Mouse (Mus musculus) midbrain, postnatal 0 days (tissue): ENCODE data around the gene Zfp385b. TPM values are rescaled to one million over a fixed set of nuclear protein-coding genes. Genes with fewer than 3 reads are reported as not detected.

Experiments
- ATAC-seq: fragments of 200-750 bp; cut with Nextera tagmentation; 2 replicates; pipeline ENCODE4 v1.8.0; 2017; ENCODE audit warnings: moderate number of reproducible peaks, mild to moderate bottlenecking, moderate TSS enrichment, moderate library complexity; ENCODE audit not compliant: low FRiP score
- DNase-seq: peaks from one replicate; pipeline ENCODE4 v3.0.0-alpha.2; 2015; ENCODE audit warnings: low spot score
- H3K27ac ChIP-seq: fragments of 300-500 bp; sonication (generic); 2 replicates; pipeline ENCODE4 v1.5.1; 2014; ENCODE audit warnings: low read depth, mild to moderate bottlenecking, low read length, mixed read lengths
- H3K27me3 ChIP-seq: fragments of 300-500 bp; sonication (generic); 2 replicates; pipeline ENCODE4 v1.6.1; 2014; ENCODE audit warnings: low read length, control low read depth, mixed read lengths; ENCODE audit not compliant: insufficient read depth
- H3K36me3 ChIP-seq: fragments of 300-500 bp; sonication (generic); 2 replicates; pipeline ENCODE4 v1.6.1; 2014; ENCODE audit warnings: low read length, control low read depth, mixed read lengths; ENCODE audit not compliant: insufficient read depth
- H3K4me1 ChIP-seq: fragments of 300-500 bp; sonication (generic); 2 replicates; pipeline ENCODE4 v1.6.1; 2014; ENCODE audit warnings: mild to moderate bottlenecking, control low read depth, antibody characterized with exemption, low read length, mixed read lengths; ENCODE audit not compliant: insufficient read depth
- H3K4me2 ChIP-seq: fragments of 300-500 bp; sonication (generic); 2 replicates; pipeline ENCODE4 v1.6.1; 2014; ENCODE audit warnings: low read depth, mild to moderate bottlenecking, low read length, mixed read lengths; ENCODE audit not compliant: poor library complexity, severe bottlenecking
- H3K4me3 ChIP-seq: fragments of 300-500 bp; sonication (generic); 2 replicates; pipeline ENCODE4 v1.5.1; 2014; ENCODE audit warnings: low read depth, mild to moderate bottlenecking, low read length, moderate library complexity
- H3K9ac ChIP-seq: fragments of 300-500 bp; sonication (generic); replicated peaks from 2 replicates; pipeline ENCODE4 v1.6.1; 2014; ENCODE audit warnings: mild to moderate bottlenecking, low read length, moderate library complexity, mixed read lengths; ENCODE audit not compliant: poor library complexity, severe bottlenecking
- H3K9me3 ChIP-seq: fragments of 300-500 bp; sonication (generic); 2 replicates; pipeline ENCODE4 v1.6.1; 2016; ENCODE audit warnings: low read length, control low read depth
- CTCF ChIP-seq: IDR thresholded peaks from 2 replicates; pipeline ENCODE4 v1.5.1; 2016; ENCODE audit warnings: antibody characterized with exemption, mild to moderate bottlenecking
- WGBS: fragments of 180-500 bp; shearing (Covaris S2); extraction: QIAGEN DNeasy Blood & Tissue Kit; methylation state at CpG from one replicate; pipeline ENCODE4 v1.1.7; 2014; 5-methylcytosine and 5-hydroxymethylcytosine counted together
- polyA plus RNA-seq: library from polyadenylated mRNA; unstranded; fragments of >200 nt; fragmentation: Nextera tagmentation; extraction: Ambion mirVana; gene quantifications from 2 replicates; pipeline ENCODE4 v1.2.1, GENCODE M21; 2015
- total RNA-seq: library from RNA; depleted of rRNA; stranded (reverse); fragments of >200 nt; gene quantifications from 2 replicates; pipeline ENCODE4 v1.2.3, GENCODE M21; 2014

Gene Zfp385b
- total and polyA plus RNA-seq, 2 experiments from 2014 or later: 11.8 to 16.6 TPM

- Histone ChIP-seq H3K4me2 (no peak overlapping the region), H3K27ac (no peak overlapping the region), H3K4me1 (no peaks in the 10 kb centered on the region), H3K4me3 (no peak overlapping the region), H3K27me3 (no peaks in the 10 kb centered on the region), H3K9me3 (no peaks in the 10 kb centered on the region), H3K36me3 (no peaks in the 10 kb centered on the region), H3K9ac (no peak overlapping the region)
- no peak for TF ChIP-seq CTCF
- WGBS: 92% methylated on average over 8 of the region's 8 CpGs
- ATAC-seq (no peak), DNase-seq (no peak)
Measured at GRCm38 (mm10) chr2:77761967-77762366, 57.5 kb downstream of the Zfp385b start.

DNA sequence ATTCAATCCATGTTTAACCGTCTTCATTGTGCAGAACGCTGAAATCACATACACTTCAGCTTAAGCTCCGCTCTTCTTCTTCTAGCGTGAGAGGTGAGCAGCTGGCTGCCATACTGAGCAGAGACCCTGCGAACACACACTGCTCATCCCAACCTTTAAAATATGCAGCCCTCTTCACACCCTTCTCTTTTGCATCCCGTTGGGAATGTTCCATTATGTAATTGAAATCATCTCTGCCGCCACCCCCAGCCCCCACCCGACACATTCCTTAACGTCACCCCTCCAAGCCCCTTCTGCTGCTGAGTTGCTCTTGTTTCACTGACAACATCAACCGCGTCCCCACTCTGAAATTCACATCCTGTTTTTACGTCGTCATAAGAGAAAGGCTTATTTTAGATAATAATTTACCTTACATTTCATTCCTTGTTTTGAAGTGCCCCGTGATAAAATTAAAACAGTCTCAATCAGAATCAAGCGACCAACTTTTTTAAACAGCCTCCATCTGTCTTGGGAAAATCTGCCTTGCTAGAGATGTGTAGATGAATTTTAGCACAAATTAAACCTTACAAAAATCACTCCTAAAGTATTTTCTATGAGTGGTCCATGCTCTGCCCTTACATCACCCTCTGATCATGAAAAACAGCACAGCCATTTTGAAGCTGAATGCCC lies 60.9 kb downstream of the Zfp385b start:
- Histone ChIP-seq H3K27ac (no peak overlapping the region), H3K9ac (no peak overlapping the region), H3K27me3 (no peaks in the 10 kb centered on the region), H3K4me2 (no peak overlapping the region), H3K9me3 (no peaks in the 10 kb centered on the region), H3K36me3 (no peaks in the 10 kb centered on the region), H3K4me1 (0 out of 2 replicates have a peak, but pooled peaks cover 2% of the 10 kb centered on the region), H3K4me3 (no peak overlapping the region)
- DNase-seq: no peak
- TF ChIP-seq CTCF: no peak
- ATAC-seq: no peak
- 74% methylated on average over 15 of the region's 15 CpGs for WGBS

GRCm38 (mm10) chr2:77752491-77752890 lies 66.9 kb downstream of the Zfp385b start:
- DNase-seq: no peak
- no peak for TF ChIP-seq CTCF
- ATAC-seq: no peak
- Histone ChIP-seq H3K9me3 (no peaks in the 10 kb centered on the region), H3K4me2 (no peak overlapping the region), H3K9ac (no peak overlapping the region), H3K27ac (no peak overlapping the region), H3K4me3 (no peak overlapping the region), H3K36me3 (no peaks in the 10 kb centered on the region), H3K4me1 (0 out of 2 replicates have a peak, but pooled peaks cover 3% of the 10 kb centered on the region), H3K27me3 (no peaks in the 10 kb centered on the region)
- 67% methylated on average over 4 of the region's 4 CpGs for WGBS

GRCm38 (mm10) chr2:77749631-77750030 lies 69.8 kb downstream of the Zfp385b start:
- H3K4me3 ChIP-seq: no peak overlapping the region
- 76% methylated on average over 3 of the region's 3 CpGs for WGBS
- H3K27me3 ChIP-seq: no peaks in the 10 kb centered on the region
- no peak for TF ChIP-seq CTCF
- no peak overlapping the region for H3K4me2 ChIP-seq
- ATAC-seq: no peak
- no peak for DNase-seq
- no peak overlapping the region for H3K9ac ChIP-seq
- no peak overlapping the region for H3K27ac ChIP-seq
- 0 out of 2 replicates have a peak, but pooled peaks cover 3% of the 10 kb centered on the region for H3K4me1 ChIP-seq
- no peaks in the 10 kb centered on the region for H3K9me3 ChIP-seq
- H3K36me3 ChIP-seq: no peaks in the 10 kb centered on the region

DNA sequence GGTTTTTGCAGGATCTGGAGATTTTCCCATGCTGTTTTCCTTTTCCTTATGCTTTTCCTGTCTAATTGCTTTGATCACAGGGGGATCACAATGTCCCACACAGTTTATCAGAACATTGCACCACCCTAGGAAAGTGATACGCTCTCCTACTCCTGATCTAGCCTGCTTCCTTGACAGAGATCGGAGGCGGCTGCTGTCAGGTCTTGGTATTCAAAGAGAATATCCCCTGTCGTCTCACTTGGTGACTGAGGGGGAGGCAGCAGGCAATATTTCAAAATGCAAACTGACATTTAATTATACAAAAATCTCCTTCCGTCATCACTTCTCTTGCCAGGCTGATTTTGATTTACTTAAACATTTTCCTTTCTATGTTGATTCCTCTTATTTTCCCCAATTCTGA lies 73.0 kb downstream of the Zfp385b start:
- H3K9me3 ChIP-seq: no peaks in the 10 kb centered on the region
- WGBS: 75% methylated on average over 5 of the region's 5 CpGs
- H3K27me3 ChIP-seq: no peaks in the 10 kb centered on the region
- TF ChIP-seq CTCF: no peak
- ATAC-seq: no peak
- H3K27ac ChIP-seq: no peak overlapping the region
- no peak for DNase-seq
- no peak overlapping the region for H3K9ac ChIP-seq
- H3K4me3 ChIP-seq: no peak overlapping the region
- H3K4me1 ChIP-seq: no peaks in the 10 kb centered on the region
- no peak overlapping the region for H3K4me2 ChIP-seq
- no peaks in the 10 kb centered on the region for H3K36me3 ChIP-seq

- Histone ChIP-seq H3K27ac (no peak overlapping the region), H3K36me3 (no peaks in the 10 kb centered on the region), H3K9me3 (no peaks in the 10 kb centered on the region), H3K9ac (no peak overlapping the region), H3K4me1 (no peaks in the 10 kb centered on the region), H3K4me2 (no peak overlapping the region), H3K4me3 (no peak overlapping the region), H3K27me3 (no peaks in the 10 kb centered on the region)
- no peak for TF ChIP-seq CTCF
- 96% methylated on average over 7 of the region's 7 CpGs for WGBS
- no peak for DNase-seq
- no peak for ATAC-seq
Measured at GRCm38 (mm10) chr2:77745246-77745645, 74.2 kb downstream of the Zfp385b start.
